Comparison of ENCODE assay signal across 8 mouse cellular contexts in the genomic region with DNA sequence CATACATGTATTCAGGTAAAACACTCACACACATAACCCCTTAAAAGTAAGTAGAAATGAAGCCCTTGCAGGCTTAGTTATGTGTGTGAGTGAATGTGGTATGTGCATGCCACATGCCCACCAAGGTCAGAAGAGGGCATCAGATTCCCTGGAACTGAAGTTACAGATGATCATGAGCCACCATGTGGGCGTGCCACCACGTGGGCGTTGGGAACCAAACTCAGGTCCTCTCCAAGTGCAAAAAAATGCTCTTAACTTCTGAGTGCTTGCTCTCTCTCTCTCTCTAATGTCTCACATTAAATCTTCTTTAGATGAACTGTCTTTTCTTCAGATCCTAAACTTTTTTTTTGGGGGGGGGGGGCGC. TPM values are rescaled to one million over a fixed set of nuclear protein-coding genes. Genes with fewer than 3 reads are reported as not detected.
DNase-seq lines count a peak whose midpoint lies in the region; ATAC-seq lines count a peak whose summit lies in the region.

A gene (minus strand): TSS at position 139 of the 364 bp plus-strand sequence.

- peak; percentile 54 to 58 for DNase-seq in cerebellum, postnatal 10 days
- DNase-seq in cerebellum, adult 11 months, result no peak
- peak; percentile 35 to 37 for DNase-seq in adrenal gland, adult 18-20 months (ENCODE audit: low spot score in 2 of 2)
- DNase-seq in left cerebral cortex, postnatal 4 days, result peak; percentile 27
- DNase-seq in yolk sac, embryonic 10.5 days (ENCODE audit: low spot score), result no peak

- H3K27ac ChIP-seq in forebrain, embryonic 15.5 days (replicated peaks), result peak within 1 kb of the TSS; percentile 86
- peak within 1 kb of the TSS; percentile 96 for H3K27ac ChIP-seq in hindbrain, embryonic 13.5 days
- peak within 1 kb of the TSS; percentile 91 for H3K27ac ChIP-seq in midbrain, embryonic 13.5 days

- no peak for ATAC-seq in forebrain, embryonic 15.5 days (replicated peaks)
- ATAC-seq in hindbrain, embryonic 13.5 days (ENCODE audit: low FRiP score), result no peak
- no peak for ATAC-seq in midbrain, embryonic 13.5 days

- intact Hi-C loops in left cerebral cortex, postnatal 4 days (cut with DNase I), result no loop called here

- H3K4me3 ChIP-seq in forebrain, embryonic 15.5 days, result peak within 1 kb of the TSS; percentile 81
- H3K4me3 ChIP-seq in hindbrain, embryonic 13.5 days, result peak within 1 kb of the TSS; percentile 74
- H3K4me3 ChIP-seq in midbrain, embryonic 13.5 days (replicated peaks), result peak within 1 kb of the TSS; percentile 65

- peak within 1 kb of the TSS; percentile 84 for H3K9ac ChIP-seq in forebrain, embryonic 15.5 days (replicated peaks)
- H3K9ac ChIP-seq in hindbrain, embryonic 13.5 days, result peak within 1 kb of the TSS; percentile 93
- peak within 1 kb of the TSS; percentile 82 for H3K9ac ChIP-seq in midbrain, embryonic 13.5 days (replicated peaks)

- H3K4me2 ChIP-seq in forebrain, embryonic 15.5 days (replicated peaks), result peak within 1 kb of the TSS; percentile 86
- H3K4me2 ChIP-seq in hindbrain, embryonic 13.5 days, result peak within 1 kb of the TSS; percentile 93
- H3K4me2 ChIP-seq in midbrain, embryonic 13.5 days (replicated peaks), result peak within 1 kb of the TSS; percentile 90

- 40% methylated on average over 4 of the region's 4 CpGs for WGBS in forebrain, embryonic 15.5 days
- 37% methylated on average over 4 of the region's 4 CpGs for WGBS in hindbrain, embryonic 13.5 days
- 34% methylated on average over 4 of the region's 4 CpGs for WGBS in midbrain, embryonic 13.5 days

- no peaks in the 10 kb centered on the region for H3K27me3 ChIP-seq in forebrain, embryonic 15.5 days
- H3K27me3 ChIP-seq in hindbrain, embryonic 13.5 days, result no peaks in the 10 kb centered on the region
- H3K27me3 ChIP-seq in midbrain, embryonic 13.5 days, result no peaks in the 10 kb centered on the region

- no peaks in the 10 kb centered on the region for H3K36me3 ChIP-seq in forebrain, embryonic 15.5 days
- peaks cover 6% of the 10 kb centered on the region for H3K36me3 ChIP-seq in hindbrain, embryonic 13.5 days
- H3K36me3 ChIP-seq in midbrain, embryonic 13.5 days, result no peaks in the 10 kb centered on the region

- H3K4me1 ChIP-seq in forebrain, embryonic 15.5 days, result peaks cover 22% of the 10 kb centered on the region
- H3K4me1 ChIP-seq in hindbrain, embryonic 13.5 days (replicated peaks), result peaks cover 20% of the 10 kb centered on the region
- peaks cover 20% of the 10 kb centered on the region for H3K4me1 ChIP-seq in midbrain, embryonic 13.5 days (replicated peaks)

- no peaks in the 10 kb centered on the region for H3K9me3 ChIP-seq in forebrain, embryonic 15.5 days
- H3K9me3 ChIP-seq in hindbrain, embryonic 13.5 days, result no peaks in the 10 kb centered on the region
- no peaks in the 10 kb centered on the region for H3K9me3 ChIP-seq in midbrain, embryonic 13.5 days

RNA-seq across cellular contexts. Expression of the gene that starts here (rescaled TPM):
- 10 to 100 TPM; 78.7 to 84.1 TPM for total RNA-seq in adrenal gland, adult 18-20 months (2021)
- 36.3 and 39.7 TPM in 2 replicates for polyA plus RNA-seq in forebrain, embryonic 15.5 days (2015; fragmentation: Nextera tagmentation; extraction: Ambion mirVana)
- polyA plus RNA-seq in hindbrain, embryonic 13.5 days (2015; fragmentation: Nextera tagmentation; extraction: Ambion mirVana), result 40.3 and 46.9 TPM in 2 replicates
- total RNA-seq in left cerebral cortex, postnatal 4 days (2021), result 10 to 100 TPM; 50.6 to 70.2 TPM
- polyA plus RNA-seq in midbrain, embryonic 13.5 days (2015; fragmentation: Nextera tagmentation; extraction: Ambion mirVana), result 38.7 and 40.3 TPM in 2 replicates

Comparison
In these comparisons a context has a peak if more than half of its experiments do, and no peak if none do; other contexts are left out.
1. DNase-seq: peak in cerebellum, postnatal 10 days (2 of 2), adrenal gland, adult 18-20 months (2 of 2) and left cerebral cortex, postnatal 4 days (single experiment); none in cerebellum, adult 11 months (single experiment) and yolk sac, embryonic 10.5 days (single experiment).
2. Peak in every context shown above with its lines, with median percentiles within 50 percentile points of each other: H3K27ac ChIP-seq, H3K4me2 ChIP-seq, H3K4me3 ChIP-seq and H3K9ac ChIP-seq.